Mouse (Mus musculus): ENCODE results near the gene Gm20388.

Gene Gm20388

GRCm38 (mm10) chr8:124392271-124393012 is 4481.8 kb downstream of the Gm20388 start:
- in situ Hi-C loops (cut with MboI) = no loop called here

GRCm38 (mm10) chr8:124393013-124393412 is 4482.4 kb downstream of the Gm20388 start:
- in situ Hi-C loops (cut with MboI) = no loop called here

- in situ Hi-C loops (cut with MboI) = no loop called here
Measured at GRCm38 (mm10) chr8:124393927-124394326, 4483.3 kb downstream of the Gm20388 start.

DNA sequence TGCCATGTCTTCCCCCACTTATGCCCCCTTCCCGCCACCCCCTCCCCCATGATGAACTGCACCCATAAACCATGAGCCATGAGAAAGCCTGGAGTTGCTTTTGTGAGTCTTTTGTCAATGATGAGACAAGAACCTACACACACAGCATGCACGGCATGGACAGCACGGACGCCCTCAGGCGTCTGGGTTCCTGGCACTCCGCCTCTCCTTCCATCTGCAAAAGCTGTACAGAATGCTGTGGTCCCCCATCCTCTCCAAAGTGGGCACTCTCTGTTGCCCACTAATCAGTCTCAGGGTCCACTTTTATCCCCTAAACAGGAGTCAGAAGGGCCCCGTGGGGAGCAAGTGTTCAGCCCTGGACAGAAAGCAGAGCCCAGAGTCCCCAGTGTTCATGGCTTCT is 4484.3 kb downstream of the Gm20388 start:
- in situ Hi-C loops (cut with MboI) = no loop called here
